Mouse (Mus musculus): ENCODE data around the gene Fkbp8.

Fkbp8 gene

GRCm38 (mm10) chr8:70527512-70528181, at the start of gene Fkbp8, which contains the start of gene Kxd1:
Gene Fkbp8 (plus strand): TSS chr8:70527724.
Gene Kxd1 (minus strand): TSS chr8:70527956.
- in situ Hi-C loops (cut with MboI; ENCODE audit: unreplicated experiment in 2 of 2): no loop called here

GRCm38 (mm10) chr8:70481908-70482307, 45.6 kb upstream of the Fkbp8 start:
- in situ Hi-C loops (cut with MboI; ENCODE audit: unreplicated experiment in 2 of 2): no loop called here

GRCm38 (mm10) chr8:70482943-70483342, 44.6 kb upstream of the Fkbp8 start:
- in situ Hi-C loops (cut with MboI; ENCODE audit: unreplicated experiment in 2 of 2): no loop called here

GRCm38 (mm10) chr8:70486191-70486681, 41.3 kb upstream of the Fkbp8 start:
- in situ Hi-C loops (cut with MboI; ENCODE audit: unreplicated experiment in 2 of 2): no loop called here

GRCm38 (mm10) chr8:70486941-70487520, 40.5 kb upstream of the Fkbp8 start, which contains the start of gene Tmem59l:
Gene Tmem59l (minus strand): TSS chr8:70487358.
- in situ Hi-C loops (cut with MboI; ENCODE audit: unreplicated experiment in 2 of 2): no loop called here

GRCm38 (mm10) chr8:70487993-70488796, 39.3 kb upstream of the Fkbp8 start:
- in situ Hi-C loops (cut with MboI; ENCODE audit: unreplicated experiment in 2 of 2): no loop called here

- in situ Hi-C loops (cut with MboI; ENCODE audit: unreplicated experiment in 2 of 2): no loop called here
Measured at GRCm38 (mm10) chr8:70488931-70489470, 38.5 kb upstream of the Fkbp8 start.

- in situ Hi-C loops (cut with MboI; ENCODE audit: unreplicated experiment in 2 of 2): no loop called here
Measured at GRCm38 (mm10) chr8:70489576-70489975, 37.9 kb upstream of the Fkbp8 start.

GRCm38 (mm10) chr8:70490061-70490879, 37.3 kb upstream of the Fkbp8 start:
- in situ Hi-C loops (cut with MboI; ENCODE audit: unreplicated experiment in 2 of 2): no loop called here

GRCm38 (mm10) chr8:70490880-70491495, 36.5 kb upstream of the Fkbp8 start:
- in situ Hi-C loops (cut with MboI; ENCODE audit: unreplicated experiment in 2 of 2): no loop called here

- in situ Hi-C loops (cut with MboI; ENCODE audit: unreplicated experiment in 2 of 2): no loop called here
Measured at GRCm38 (mm10) chr8:70492664-70493640, 34.6 kb upstream of the Fkbp8 start, which contains the start of gene Crlf1. Gene Crlf1 (plus strand): TSS chr8:70493158.

GRCm38 (mm10) chr8:70493692-70494415, 33.7 kb upstream of the Fkbp8 start:
- in situ Hi-C loops (cut with MboI; ENCODE audit: unreplicated experiment in 2 of 2): no loop called here

- in situ Hi-C loops (cut with MboI; ENCODE audit: unreplicated experiment in 2 of 2): no loop called here
Measured at GRCm38 (mm10) chr8:70494416-70494945, 33.0 kb upstream of the Fkbp8 start.

GRCm38 (mm10) chr8:70495001-70495770, 32.3 kb upstream of the Fkbp8 start:
- in situ Hi-C loops (cut with MboI; ENCODE audit: unreplicated experiment in 2 of 2): no loop called here

- in situ Hi-C loops (cut with MboI; ENCODE audit: unreplicated experiment in 2 of 2): no loop called here
Measured at GRCm38 (mm10) chr8:70495771-70496062, 31.8 kb upstream of the Fkbp8 start.

- in situ Hi-C loops (cut with MboI; ENCODE audit: unreplicated experiment in 2 of 2): loop anchor here in 1 of 2 experiments (5.0 kb wide), 1 partner anchor 88 kb away; no protein-coding TSS in a partner anchor
Measured at GRCm38 (mm10) chr8:70500386-70501301, 26.9 kb upstream of the Fkbp8 start.

Data from v-Abl transformed pro-B cells (cell line).